Mouse (Mus musculus) intestine, embryonic 14.5 days (tissue): Measurements from ENCODE around the gene Nkain4. TPM values are rescaled to one million over a fixed set of nuclear protein-coding genes. Genes with fewer than 3 reads are reported as not detected.

Source experiments
- microRNA-seq: library from miRNA; unstranded; fragments of <30 nt; microRNA quantifications from one replicate; pipeline ENCODE4, GENCODE M21; 2016
- polyA plus RNA-seq: library from polyadenylated mRNA; unstranded; fragments of >200 nt; fragmentation: Nextera tagmentation; extraction: Ambion mirVana; gene quantifications from 2 replicates; pipeline ENCODE4 v1.2.1, GENCODE M21; 2014

Gene Nkain4
- polyA plus RNA-seq, 1 experiment from 2014 or later, result 53.3 TPM

Small RNAs within 50 kb of the gene (microRNA-seq; reads per million reads assigned to microRNA genes)
- gene Mir124a-3, result not detected

Other genes starting within 250 kb of the Nkain4 start
- 31.0 and 31.6 TPM in 2 replicates for gene Dido1, start 244.7 kb downstream of the Nkain4 start, polyA plus RNA-seq
- 51.7 and 52.0 TPM in 2 replicates for gene Gid8, start 244.6 kb downstream of the Nkain4 start, polyA plus RNA-seq
- 1.9 and 2.1 TPM in 2 replicates for gene Slc17a9, start 229.4 kb downstream of the Nkain4 start, polyA plus RNA-seq
- not detected in 2 replicates for gene Bhlhe23, start 177.8 kb downstream of the Nkain4 start, polyA plus RNA-seq
- 42.0 and 61.0 TPM in 2 replicates for gene Ythdf1, start 33.8 kb downstream of the Nkain4 start, polyA plus RNA-seq
- 0.26 TPM in 1 of 2 replicates, not detected in the other for gene Birc7, start 25.7 kb downstream of the Nkain4 start, polyA plus RNA-seq
- 77.0 and 78.6 TPM in 2 replicates for gene Arfgap1, start 12.5 kb upstream of the Nkain4 start, polyA plus RNA-seq
- gene Col20a1, start 31.8 kb upstream of the Nkain4 start, polyA plus RNA-seq, result 0.24 and 0.26 TPM in 2 replicates
- gene Chrna4, start 88.8 kb upstream of the Nkain4 start, polyA plus RNA-seq, result 2.0 and 2.1 TPM in 2 replicates
- gene Kcnq2, start 180.6 kb upstream of the Nkain4 start, polyA plus RNA-seq, result 2.0 and 2.4 TPM in 2 replicates
- 0.32 and 0.36 TPM in 2 replicates for gene Eef1a2, start 202.3 kb upstream of the Nkain4 start, polyA plus RNA-seq
- gene Ppdpf, start 232.5 kb upstream of the Nkain4 start, polyA plus RNA-seq, result 350 and 369 TPM in 2 replicates
- gene Ptk6, start 248.1 kb upstream of the Nkain4 start, polyA plus RNA-seq, result not detected in 2 replicates